27 mouse cellular contexts compared by ENCODE assay signal in genomic region chr4:105460689-105461005, GRCm38 (mm10).
DNase-seq lines count a peak whose midpoint lies in the region; ATAC-seq and TF ChIP-seq lines count a peak whose summit lies in the region.
"Had no signal": no experiment of that assay in that cellular context is flagged by ENCODE, and none has a peak within 500 bp of the region (broad histone marks: within the 10 kb centered on the region; RNA-seq: fewer than 3 reads in every experiment).

No protein-coding gene starts in this region.

- peak; percentile 58 for DNase-seq in heart, adult 11 months
- DNase-seq in heart, adult 2 months: no peak
- no peak for DNase-seq in kidney, adult 9 months
- DNase-seq in testis, postnatal 10 days (ENCODE audit: low spot score): no peak
- DNase-seq: adrenal gland, adult 8-10 months; adrenal gland, postnatal 25 days; cerebellum, adult 11-12 months; cerebellum, adult 8-10 months; cerebellum, postnatal 10 days; cerebellum, postnatal 36 days; embryo, embryonic 11 days; gastrocnemius, postnatal 10 days; gastrocnemius, postnatal 36 days; heart, postnatal 10 days; heart, postnatal 36 days had no signal

- no peak overlapping the region for H3K4me3 ChIP-seq in heart, adult 2 months
- no peak overlapping the region for H3K4me3 ChIP-seq in kidney, embryonic 15.5 days (replicated peaks)
- H3K4me3 ChIP-seq in testis, adult 2 months (ENCODE audit: control insufficient read depth, low read depth, low read length): no peak overlapping the region
- H3K4me3 ChIP-seq: embryonic facial prominence, embryonic 10.5 days; embryonic facial prominence, embryonic 13.5 days; erythroblast, embryonic 14.5 days; forebrain, embryonic 15.5 days; heart, embryonic 12.5 days; heart, embryonic 15.5 days; hindbrain, embryonic 12.5 days; hindbrain, embryonic 15.5 days had no signal

- intact Hi-C loops in heart, adult 2 months (cut with DNase I): no loop called here

- no peak for TF ChIP-seq POLR2A in heart, adult 2 months (IDR thresholded peaks at IDR 0.05; ENCODE audit: insufficient read depth, low read depth, low read length)
- TF ChIP-seq POLR2A in testis, adult 2 months (IDR thresholded peaks at IDR 0.05; ENCODE audit: control insufficient read depth, low read depth, low read length): no peak

- no peaks in the 10 kb centered on the region for H3K9me3 ChIP-seq in kidney, embryonic 15.5 days (replicated peaks)
- H3K9me3 ChIP-seq: embryonic facial prominence, embryonic 10.5 days; embryonic facial prominence, embryonic 13.5 days; forebrain, embryonic 15.5 days; heart, embryonic 12.5 days; heart, embryonic 15.5 days; hindbrain, embryonic 12.5 days; hindbrain, embryonic 15.5 days had no signal

- H3K27me3 ChIP-seq in heart, adult 2 months (ENCODE audit: control insufficient read depth, insufficient read depth, low read length): no peaks in the 10 kb centered on the region
- H3K27me3 ChIP-seq in kidney, embryonic 15.5 days: no peaks in the 10 kb centered on the region
- H3K27me3 ChIP-seq in testis, adult 2 months (ENCODE audit: control insufficient read depth, insufficient read depth, low read length): no peaks in the 10 kb centered on the region
- H3K27me3 ChIP-seq: embryonic facial prominence, embryonic 13.5 days; forebrain, embryonic 15.5 days; heart, embryonic 15.5 days; hindbrain, embryonic 12.5 days; hindbrain, embryonic 15.5 days had no signal

- H3K27ac ChIP-seq in heart, adult 2 months: no peak overlapping the region
- H3K27ac ChIP-seq in kidney, embryonic 15.5 days: peak overlapping the region; percentile 20; the same call in 1 of the 2 replicates
- peak overlapping the region; percentile 11; the same call in 1 of the 2 replicates for H3K27ac ChIP-seq in testis, adult 2 months (ENCODE audit: control insufficient read depth, insufficient read depth, low read depth, low read length)
- H3K27ac ChIP-seq: embryonic facial prominence, embryonic 13.5 days; forebrain, embryonic 15.5 days; heart, embryonic 15.5 days; hindbrain, embryonic 12.5 days; hindbrain, embryonic 15.5 days had no signal

- ATAC-seq in kidney, embryonic 15.5 days (replicated peaks; ENCODE audit: low FRiP score): no peak
- ATAC-seq: activated CD4-positive, CD25-positive, alpha-beta regulatory T cell, adult 4 months; CD4-positive, CD25-positive, alpha-beta regulatory T cell, adult 4 months; forebrain, embryonic 15.5 days had no signal

- H3K9ac ChIP-seq in heart, adult 2 months (ENCODE audit: low read depth, low read length): no peak overlapping the region
- H3K9ac ChIP-seq in kidney, embryonic 15.5 days: no peak overlapping the region
- H3K9ac ChIP-seq: embryonic facial prominence, embryonic 13.5 days; forebrain, embryonic 15.5 days; heart, embryonic 12.5 days; heart, embryonic 15.5 days; hindbrain, embryonic 12.5 days; hindbrain, embryonic 15.5 days had no signal

- no peak for TF ChIP-seq CTCF in heart, adult 2 months (IDR thresholded peaks at IDR 0.05)
- TF ChIP-seq CTCF in testis, adult 2 months (IDR thresholded peaks at IDR 0.05; ENCODE audit: control insufficient read depth, insufficient read depth, insufficient replicate concordance, low read depth, low read length): no peak

- H3K36me3 ChIP-seq in heart, adult 2 months (ENCODE audit: control insufficient read depth, insufficient read depth, low read length): no peaks in the 10 kb centered on the region
- H3K36me3 ChIP-seq in kidney, embryonic 15.5 days: no peaks in the 10 kb centered on the region
- H3K36me3 ChIP-seq in testis, adult 2 months (ENCODE audit: control insufficient read depth, insufficient read depth, low read length): no peaks in the 10 kb centered on the region
- H3K36me3 ChIP-seq: embryonic facial prominence, embryonic 10.5 days; embryonic facial prominence, embryonic 13.5 days; forebrain, embryonic 15.5 days; heart, embryonic 12.5 days; heart, embryonic 15.5 days; hindbrain, embryonic 12.5 days; hindbrain, embryonic 15.5 days had no signal

- 42% methylated on average over 2 of the region's 2 CpGs for WGBS in heart, adult 2 months
- WGBS in kidney, embryonic 15.5 days: 18% methylated on average over 2 of the region's 2 CpGs

- H3K4me2 ChIP-seq in kidney, embryonic 15.5 days: no peak overlapping the region
- H3K4me2 ChIP-seq: embryonic facial prominence, embryonic 13.5 days; forebrain, embryonic 15.5 days; heart, embryonic 12.5 days; heart, embryonic 15.5 days; hindbrain, embryonic 12.5 days; hindbrain, embryonic 15.5 days had no signal

- H3K4me1 ChIP-seq in heart, adult 2 months (ENCODE audit: control insufficient read depth, insufficient read depth, low read length): no peaks in the 10 kb centered on the region; the same call in 1 of the 2 replicates
- peaks cover 19% of the 10 kb centered on the region for H3K4me1 ChIP-seq in kidney, embryonic 15.5 days
- H3K4me1 ChIP-seq in testis, adult 2 months (ENCODE audit: control insufficient read depth, insufficient read depth, low read length): no peaks in the 10 kb centered on the region
- H3K4me1 ChIP-seq: heart, embryonic 12.5 days; heart, embryonic 15.5 days; hindbrain, embryonic 12.5 days; hindbrain, embryonic 15.5 days had no signal

- TF ChIP-seq EP300 in heart, adult 2 months (IDR thresholded peaks at IDR 0.05; ENCODE audit: insufficient read depth, low read depth, low read length): no peak

- H3K79me2 ChIP-seq in heart, adult 2 months (replicated peaks; ENCODE audit: control insufficient read depth, insufficient read depth, low read length): no peaks in the 10 kb centered on the region
